Mouse (Mus musculus): ENCODE measurements at regions not wholly inside any gene's neighbourhood (a gene's known extent, or its start where the extent isn't known, plus 50 kb on each side); places are given as distances from the start of the nearest gene placed in this dataset.

- dilution Hi-C loops (cut with MboI; ENCODE audit: extremely low pct_ligation_motif_present, extremely low pct_unique_long_range_greater_than_20kb, low sequenced_read_pairs) (no loop called here), in situ Hi-C loops (cut with MboI; ENCODE audit: low pct_ligation_motif_present, low pct_unique_long_range_greater_than_20kb, low sequenced_read_pairs) (no loop called here)
- Histone ChIP-seq H3K27me3 (replicated peaks) (no peaks in the 10 kb centered on the region), H3K27ac (ENCODE audit: insufficient read depth, low read depth) (no peak overlapping the region), H3K4me1 (ENCODE audit: control insufficient read depth in 1 of 2, insufficient read depth in 2 of 2) (no peaks in the 10 kb centered on the region), H3K36me3 (replicated peaks in 1 of 2; ENCODE audit: control insufficient read depth in 1 of 2, insufficient read depth in 1 of 2, low read length in 1 of 2) (no peaks in the 10 kb centered on the region), H3K79me2 (replicated peaks; ENCODE audit: control insufficient read depth, extremely low read depth, insufficient read depth, poor library complexity, severe bottlenecking) (no peaks in the 10 kb centered on the region), H3K4me3 (replicated peaks in 1 of 3; ENCODE audit: low read depth in 2 of 3, low read length in 2 of 3, poor library complexity in 1 of 3) (no peak overlapping the region), H3K4me2 (ENCODE audit: insufficient read depth, low read depth, poor library complexity, severe bottlenecking) (no peak overlapping the region), H3K9ac (ENCODE audit: insufficient read depth, low read depth) (no peak overlapping the region), H3K9me3 (replicated peaks; ENCODE audit: low read length) (peaks cover 25% of the 10 kb centered on the region)
- TF ChIP-seq NELFE (IDR thresholded peaks at IDR 0.05; ENCODE audit: low read depth, low read length) (no peak), TBP (conservative IDR thresholded peaks at IDR 0.05; ENCODE audit: low read depth, low read length) (no peak), EP300 (IDR thresholded peaks at IDR 0.05; ENCODE audit: low read length) (no peak), KAT2A (IDR thresholded peaks at IDR 0.05; ENCODE audit: insufficient replicate concordance, low read length) (no peak), MEF2A (IDR thresholded peaks at IDR 0.05; ENCODE audit: borderline replicate concordance, low read depth, low read length) (no peak), PAX5 (IDR thresholded peaks at IDR 0.05; ENCODE audit: low read length) (no peak), CTCF (conservative IDR thresholded peaks at IDR 0.05 in 1 of 2, IDR thresholded peaks at IDR 0.05 in 1 of 2; ENCODE audit: low read depth in 2 of 2, low read length in 2 of 2) (no peak), ETS1 (conservative IDR thresholded peaks at IDR 0.05; ENCODE audit: low read depth, low read length) (no peak), RCOR1 (conservative IDR thresholded peaks at IDR 0.05; ENCODE audit: low read depth, low read length) (no peak), JUN (IDR thresholded peaks at IDR 0.05; ENCODE audit: insufficient read depth, low read depth, low read length) (no peak), ZMIZ1 (IDR thresholded peaks at IDR 0.05; ENCODE audit: low read depth, low read length) (no peak), JUND (conservative IDR thresholded peaks at IDR 0.05; ENCODE audit: low read depth, low read length) (no peak)
- no peak for DNase-seq (ENCODE audit: extremely low read depth)
Measured at GRCm38 (mm10) chr3:27815201-27815695, 80.9 kb downstream of the Tmem212 start.

DNA sequence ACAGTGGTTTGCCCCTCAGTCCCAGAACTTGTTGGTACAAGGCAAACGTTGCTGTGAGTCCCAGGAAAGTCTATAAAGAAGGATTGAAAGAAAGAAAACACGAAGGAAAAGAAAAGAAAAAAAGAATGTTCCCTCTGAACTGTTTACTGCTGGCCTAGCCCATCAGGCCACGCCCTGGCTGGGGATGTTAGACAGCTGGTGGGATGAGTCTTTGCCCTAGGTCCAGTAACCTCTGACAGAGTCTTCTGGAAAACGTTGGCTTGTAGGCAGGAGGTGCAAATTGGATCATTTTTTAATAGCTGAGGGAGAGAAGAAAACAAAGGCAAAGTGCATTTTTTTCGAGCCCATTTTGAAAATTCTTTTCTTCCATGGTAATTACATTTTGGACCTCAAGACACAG, 91.9 kb downstream of the Tmem212 start:
- H3K9ac ChIP-seq (ENCODE audit: insufficient read depth, low read depth) = no peak overlapping the region
- H3K79me2 ChIP-seq (replicated peaks; ENCODE audit: control insufficient read depth, extremely low read depth, insufficient read depth, poor library complexity, severe bottlenecking) = no peaks in the 10 kb centered on the region
- peaks cover 55% of the 10 kb centered on the region for H3K9me3 ChIP-seq (replicated peaks; ENCODE audit: low read length)
- H3K27me3 ChIP-seq (replicated peaks) = no peaks in the 10 kb centered on the region
- H3K36me3 ChIP-seq (replicated peaks in 1 of 2; ENCODE audit: control insufficient read depth in 1 of 2, insufficient read depth in 1 of 2, low read length in 1 of 2) = no peaks in the 10 kb centered on the region
- no peak for DNase-seq (ENCODE audit: extremely low read depth)
- H3K4me1 ChIP-seq (ENCODE audit: control insufficient read depth in 1 of 2, insufficient read depth in 2 of 2) = no peaks in the 10 kb centered on the region
- in situ Hi-C loops (cut with MboI; ENCODE audit: low pct_ligation_motif_present, low pct_unique_long_range_greater_than_20kb, low sequenced_read_pairs) (no loop called here), dilution Hi-C loops (cut with MboI; ENCODE audit: extremely low pct_ligation_motif_present, extremely low pct_unique_long_range_greater_than_20kb, low sequenced_read_pairs) (no loop called here)
- no peak for TF ChIP-seq MAZ (IDR thresholded peaks at IDR 0.05; ENCODE audit: low read depth, low read length)
- H3K4me3 ChIP-seq (replicated peaks in 1 of 3; ENCODE audit: low read depth in 2 of 3, low read length in 2 of 3, poor library complexity in 1 of 3) = no peak overlapping the region
- H3K4me2 ChIP-seq (ENCODE audit: insufficient read depth, low read depth, poor library complexity, severe bottlenecking) = no peak overlapping the region
- H3K27ac ChIP-seq (ENCODE audit: insufficient read depth, low read depth) = no peak overlapping the region

GRCm38 (mm10) chr3:27791633-27791951, 80.5 kb upstream of the Fndc3b start:
- DNase-seq (ENCODE audit: extremely low read depth) = no peak
- dilution Hi-C loops (cut with MboI; ENCODE audit: extremely low pct_ligation_motif_present, extremely low pct_unique_long_range_greater_than_20kb, low sequenced_read_pairs) = no loop called here
- H3K79me2 ChIP-seq (replicated peaks; ENCODE audit: control insufficient read depth, extremely low read depth, insufficient read depth, poor library complexity, severe bottlenecking) = no peaks in the 10 kb centered on the region
- H3K4me3 ChIP-seq (replicated peaks in 1 of 3; ENCODE audit: low read depth in 2 of 3, low read length in 2 of 3, poor library complexity in 1 of 3) = no peak overlapping the region
- H3K4me2 ChIP-seq (ENCODE audit: insufficient read depth, low read depth, poor library complexity, severe bottlenecking) = no peak overlapping the region
- no peak overlapping the region for H3K9ac ChIP-seq (ENCODE audit: insufficient read depth, low read depth)
- no peak for TF ChIP-seq TBP (conservative IDR thresholded peaks at IDR 0.05; ENCODE audit: low read depth, low read length)
- no peak for TF ChIP-seq CHD1 (IDR thresholded peaks at IDR 0.05; ENCODE audit: low read depth, low read length)
- no peak for TF ChIP-seq MAFK (IDR thresholded peaks at IDR 0.05; ENCODE audit: insufficient replicate concordance, low read length)
- TF ChIP-seq E2F4 (IDR thresholded peaks at IDR 0.05; ENCODE audit: insufficient replicate concordance, low read depth, low read length) = no peak
- H3K36me3 ChIP-seq (replicated peaks in 1 of 2; ENCODE audit: control insufficient read depth in 1 of 2, insufficient read depth in 1 of 2, low read length in 1 of 2) = no peaks in the 10 kb centered on the region
- H3K27ac ChIP-seq (ENCODE audit: insufficient read depth, low read depth) = no peak overlapping the region
- H3K4me1 ChIP-seq (ENCODE audit: control insufficient read depth in 1 of 2, insufficient read depth in 2 of 2) = no peaks in the 10 kb centered on the region
- in situ Hi-C loops (cut with MboI; ENCODE audit: low pct_ligation_motif_present, low pct_unique_long_range_greater_than_20kb, low sequenced_read_pairs) = no loop called here
- no peaks in the 10 kb centered on the region for H3K27me3 ChIP-seq (replicated peaks)
- peaks cover 48% of the 10 kb centered on the region for H3K9me3 ChIP-seq (replicated peaks; ENCODE audit: low read length)
